Mouse (Mus musculus): ENCODE measurements around the gene Olfr202. TPM values are rescaled to one million over a fixed set of nuclear protein-coding genes. Genes with fewer than 3 reads are reported as not detected.
"Not testable (repeated sequence)": the region's sequence is repeated elsewhere in the genome, so short reads cannot be mapped to it uniquely, and the experiment has no call there.

The Olfr202 gene
- polyA plus RNA-seq (2014; fragmentation: Nextera tagmentation; extraction: Ambion mirVana) = not detected in 2 replicates

GRCm38 (mm10) chr16:59286693-59287092 is at the start of gene Olfr202:
TSS of gene Olfr202 (minus strand) at chr16:59286793.
- Histone ChIP-seq H3K4me2 (ENCODE audit: low read depth, low read length) (no peak within 1 kb of the TSS), H3K36me3 (ENCODE audit: control insufficient read depth, insufficient read depth, low read length) (no peaks in the 10 kb centered on the region), H3K4me1 (ENCODE audit: control insufficient read depth, insufficient read depth, low read length) (no peaks in the 10 kb centered on the region), H3K9ac (replicated peaks; ENCODE audit: low read depth, low read length) (no peak within 1 kb of the TSS), H3K27me3 (ENCODE audit: control insufficient read depth, insufficient read depth, low read length) (no peaks in the 10 kb centered on the region), H3K9me3 (ENCODE audit: control insufficient read depth, low read length) (no peaks in the 10 kb centered on the region), H3K27ac (ENCODE audit: low read depth, low read length) (no peak within 1 kb of the TSS), H3K4me3 (ENCODE audit: low read depth, low read length) (no peak within 1 kb of the TSS)
- WGBS = 88% methylated on average over 1 of the region's 1 CpGs
- ATAC-seq (ENCODE audit: low read depth) = no peak

DNA sequence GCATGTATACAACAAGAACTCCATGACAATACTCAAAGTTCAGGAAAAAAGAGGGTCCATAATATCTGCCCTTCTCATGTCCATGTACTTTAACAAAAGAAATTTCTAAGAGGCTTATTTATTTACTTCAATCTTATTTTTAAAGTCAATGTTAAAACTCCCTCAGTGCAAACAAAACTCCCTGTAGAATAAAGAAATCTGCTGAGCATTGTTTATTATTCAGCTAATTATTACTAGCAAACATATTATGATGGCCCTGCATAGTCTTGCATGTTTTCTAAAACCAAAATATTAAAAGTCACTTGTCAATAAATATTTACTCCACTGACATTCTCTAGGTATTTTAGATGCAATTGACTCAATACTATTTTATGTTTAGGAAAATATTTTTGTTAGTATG is 44.4 kb upstream of the Olfr202 start, which contains the start of gene Olfr205:
TSS of gene Olfr205 (minus strand) at position 101 of the 400 bp plus-strand sequence.
- H3K4me3 ChIP-seq (ENCODE audit: low read depth, low read length) = no peak within 1 kb of the TSS
- no peak within 1 kb of the TSS for H3K4me2 ChIP-seq (ENCODE audit: low read depth, low read length)
- no peaks in the 10 kb centered on the region for H3K4me1 ChIP-seq (ENCODE audit: control insufficient read depth, insufficient read depth, low read length)
- no peak within 1 kb of the TSS for H3K27ac ChIP-seq (ENCODE audit: low read depth, low read length)
- no peak for ATAC-seq (ENCODE audit: low read depth)
- no peaks in the 10 kb centered on the region for H3K9me3 ChIP-seq (ENCODE audit: control insufficient read depth, low read length)
- H3K9ac ChIP-seq (replicated peaks; ENCODE audit: low read depth, low read length) = no peak within 1 kb of the TSS
- H3K27me3 ChIP-seq (ENCODE audit: control insufficient read depth, insufficient read depth, low read length) = no peaks in the 10 kb centered on the region
- no peaks in the 10 kb centered on the region for H3K36me3 ChIP-seq (ENCODE audit: control insufficient read depth, insufficient read depth, low read length)

DNA sequence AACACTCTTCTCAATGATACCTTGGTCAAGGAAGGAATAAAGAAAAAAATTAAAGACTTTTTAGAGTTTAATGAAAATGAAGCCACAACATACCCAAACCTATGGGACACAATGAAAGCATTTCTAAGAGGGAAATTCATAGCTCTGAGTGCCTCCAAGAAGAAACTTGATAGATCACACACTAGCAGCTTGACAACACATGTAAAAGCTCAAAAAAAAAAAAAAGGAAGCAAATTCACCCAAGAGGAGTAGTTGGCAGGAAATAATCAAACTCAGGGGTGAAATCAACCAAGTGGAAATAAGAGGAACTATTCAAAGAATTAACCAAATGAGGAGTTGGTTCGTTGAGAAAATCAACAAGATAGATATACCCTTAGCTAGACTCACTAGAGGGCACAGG is 36.7 kb upstream of the Olfr202 start:
- not testable (repeated sequence) for H3K9me3 ChIP-seq (ENCODE audit: control insufficient read depth, low read length); H3K36me3 ChIP-seq (ENCODE audit: control insufficient read depth, insufficient read depth, low read length); H3K27me3 ChIP-seq (ENCODE audit: control insufficient read depth, insufficient read depth, low read length); ATAC-seq (ENCODE audit: low read depth); H3K4me2 ChIP-seq (ENCODE audit: low read depth, low read length); H3K4me1 ChIP-seq (ENCODE audit: control insufficient read depth, insufficient read depth, low read length); H3K9ac ChIP-seq (replicated peaks; ENCODE audit: low read depth, low read length); H3K4me3 ChIP-seq (ENCODE audit: low read depth, low read length); H3K27ac ChIP-seq (ENCODE audit: low read depth, low read length)
- WGBS = 61% methylated on average over 1 of the region's 1 CpGs

GRCm38 (mm10) chr16:59318148-59318547 is 31.6 kb upstream of the Olfr202 start, which contains the start of gene Olfr204:
TSS of gene Olfr204 (minus strand) at chr16:59318248.
- Histone ChIP-seq H3K9ac (replicated peaks; ENCODE audit: low read depth, low read length) (no peak within 1 kb of the TSS), H3K4me3 (ENCODE audit: low read depth, low read length) (no peak within 1 kb of the TSS), H3K9me3 (ENCODE audit: control insufficient read depth, low read length) (no peaks in the 10 kb centered on the region), H3K36me3 (ENCODE audit: control insufficient read depth, insufficient read depth, low read length) (no peaks in the 10 kb centered on the region), H3K27me3 (ENCODE audit: control insufficient read depth, insufficient read depth, low read length) (no peaks in the 10 kb centered on the region), H3K27ac (ENCODE audit: low read depth, low read length) (no peak within 1 kb of the TSS), H3K4me1 (ENCODE audit: control insufficient read depth, insufficient read depth, low read length) (no peaks in the 10 kb centered on the region), H3K4me2 (ENCODE audit: low read depth, low read length) (no peak within 1 kb of the TSS)
- no peak for ATAC-seq (ENCODE audit: low read depth)

- Histone ChIP-seq H3K9me3 (ENCODE audit: control insufficient read depth, low read length) (no peaks in the 10 kb centered on the region), H3K27me3 (ENCODE audit: control insufficient read depth, insufficient read depth, low read length) (no peaks in the 10 kb centered on the region), H3K4me2 (ENCODE audit: low read depth, low read length) (no peak within 1 kb of the TSS), H3K4me1 (ENCODE audit: control insufficient read depth, insufficient read depth, low read length) (no peaks in the 10 kb centered on the region), H3K4me3 (ENCODE audit: low read depth, low read length) (no peak within 1 kb of the TSS), H3K36me3 (ENCODE audit: control insufficient read depth, insufficient read depth, low read length) (no peaks in the 10 kb centered on the region), H3K27ac (ENCODE audit: low read depth, low read length) (no peak within 1 kb of the TSS), H3K9ac (replicated peaks; ENCODE audit: low read depth, low read length) (no peak within 1 kb of the TSS)
- ATAC-seq (ENCODE audit: low read depth) = no peak
- 91% methylated on average over 2 of the region's 2 CpGs for WGBS
Observed at GRCm38 (mm10) chr16:59298581-59298980, 12.0 kb upstream of the Olfr202 start, which contains the start of gene Olfr203. TSS of gene Olfr203 (plus strand) at chr16:59298881.

DNA sequence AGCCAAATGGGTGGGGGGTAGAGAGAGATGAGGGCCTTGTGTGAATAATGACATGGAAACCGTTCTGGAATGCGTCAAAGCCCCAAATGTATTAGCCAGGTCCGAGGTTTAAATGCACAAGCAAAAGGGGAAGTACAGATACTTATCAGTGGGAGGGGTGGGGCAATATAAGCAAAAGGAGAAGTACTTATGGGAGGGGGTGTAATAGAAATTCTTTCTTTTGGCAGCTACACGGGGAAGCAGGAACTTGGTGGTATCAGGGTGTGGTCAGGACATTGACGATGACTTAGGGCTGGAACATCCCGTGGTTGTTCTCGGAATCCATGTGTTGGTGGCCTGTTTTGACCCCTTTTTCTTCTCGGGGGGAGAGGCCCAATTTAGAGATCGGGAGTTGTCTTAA is 983 bp upstream of the Olfr202 start:
- H3K9me3 ChIP-seq (ENCODE audit: control insufficient read depth, low read length); H3K4me3 ChIP-seq (ENCODE audit: low read depth, low read length); H3K27ac ChIP-seq (ENCODE audit: low read depth, low read length); H3K36me3 ChIP-seq (ENCODE audit: control insufficient read depth, insufficient read depth, low read length); ATAC-seq (ENCODE audit: low read depth); H3K4me2 ChIP-seq (ENCODE audit: low read depth, low read length); H3K4me1 ChIP-seq (ENCODE audit: control insufficient read depth, insufficient read depth, low read length); H3K27me3 ChIP-seq (ENCODE audit: control insufficient read depth, insufficient read depth, low read length); H3K9ac ChIP-seq (replicated peaks; ENCODE audit: low read depth, low read length): not testable (repeated sequence)
- 83% methylated on average over 9 of the region's 9 CpGs for WGBS

- H3K4me1 ChIP-seq (ENCODE audit: control insufficient read depth, insufficient read depth, low read length) = no peaks in the 10 kb centered on the region
- H3K9me3 ChIP-seq (ENCODE audit: control insufficient read depth, low read length) = no peaks in the 10 kb centered on the region
- H3K4me3 ChIP-seq (ENCODE audit: low read depth, low read length) = no peak overlapping the region
- WGBS = 80% methylated on average over 1 of the region's 1 CpGs
- no peak overlapping the region for H3K9ac ChIP-seq (replicated peaks; ENCODE audit: low read depth, low read length)
- ATAC-seq (ENCODE audit: low read depth) = no peak
- H3K27me3 ChIP-seq (ENCODE audit: control insufficient read depth, insufficient read depth, low read length) = no peaks in the 10 kb centered on the region
- no peaks in the 10 kb centered on the region for H3K36me3 ChIP-seq (ENCODE audit: control insufficient read depth, insufficient read depth, low read length)
- no peak overlapping the region for H3K27ac ChIP-seq (ENCODE audit: low read depth, low read length)
- H3K4me2 ChIP-seq (ENCODE audit: low read depth, low read length) = no peak overlapping the region
Observed at GRCm38 (mm10) chr16:59283476-59283875, 3.1 kb downstream of the Olfr202 start.

DNA sequence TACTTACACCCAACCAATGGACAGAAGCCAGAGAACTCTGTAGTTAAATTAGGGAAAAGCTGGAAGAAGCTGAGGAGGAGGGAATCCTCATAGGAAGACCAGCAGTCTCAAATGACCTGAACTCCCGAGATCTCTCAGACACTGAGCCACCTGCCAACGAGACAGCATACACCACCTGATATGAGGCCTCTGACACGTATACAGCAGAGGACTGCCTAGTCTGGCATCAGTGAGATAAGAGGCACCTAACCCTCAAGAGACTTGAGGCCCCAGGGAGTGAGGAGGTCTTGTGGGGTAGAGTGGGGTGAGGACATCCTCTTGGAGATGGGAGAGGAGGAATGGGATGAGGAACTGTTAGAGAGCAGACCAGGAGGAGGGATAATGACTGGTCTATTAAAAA is 6.1 kb downstream of the Olfr202 start:
- no peaks in the 10 kb centered on the region for H3K36me3 ChIP-seq (ENCODE audit: control insufficient read depth, insufficient read depth, low read length)
- H3K27me3 ChIP-seq (ENCODE audit: control insufficient read depth, insufficient read depth, low read length) = no peaks in the 10 kb centered on the region
- H3K4me1 ChIP-seq (ENCODE audit: control insufficient read depth, insufficient read depth, low read length) = no peaks in the 10 kb centered on the region
- no peak overlapping the region for H3K4me2 ChIP-seq (ENCODE audit: low read depth, low read length)
- no peak overlapping the region for H3K4me3 ChIP-seq (ENCODE audit: low read depth, low read length)
- H3K27ac ChIP-seq (ENCODE audit: low read depth, low read length) = no peak overlapping the region
- ATAC-seq (ENCODE audit: low read depth) = no peak
- WGBS = 85% methylated on average over 3 of the region's 3 CpGs
- H3K9me3 ChIP-seq (ENCODE audit: control insufficient read depth, low read length) = no peaks in the 10 kb centered on the region
- H3K9ac ChIP-seq (replicated peaks; ENCODE audit: low read depth, low read length) = no peak overlapping the region

DNA sequence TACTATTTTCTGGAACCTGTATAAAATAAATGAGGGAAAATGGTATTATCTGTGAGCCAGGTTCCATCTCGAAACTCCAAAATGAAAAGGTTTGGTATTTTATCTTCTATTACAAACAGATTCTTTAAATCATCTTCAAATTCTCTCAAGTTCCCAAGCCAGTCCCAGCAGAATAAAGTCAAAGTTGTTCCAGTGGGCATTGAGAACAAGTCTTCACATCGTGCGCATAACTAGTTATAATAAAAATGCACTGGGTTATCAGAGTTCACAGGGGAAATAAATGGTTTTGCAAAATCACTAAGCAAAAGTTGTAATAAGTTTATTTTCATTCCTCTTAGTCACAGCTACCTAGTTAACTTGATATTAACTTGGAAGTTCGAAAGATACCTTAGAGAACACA is 14.1 kb downstream of the Olfr202 start, which contains the start of gene Olfr201:
TSS of gene Olfr201 (minus strand) at position 101 of the 400 bp plus-strand sequence.
- WGBS = 91% methylated on average over 4 of the region's 4 CpGs
- not testable (repeated sequence) for H3K9me3 ChIP-seq (ENCODE audit: control insufficient read depth, low read length); ATAC-seq (ENCODE audit: low read depth)

More for the DNA sequence above, 14.1 kb downstream of the Olfr202 start, which contains the start of gene Olfr201:
- not testable (repeated sequence) for H3K36me3 ChIP-seq (ENCODE audit: control insufficient read depth, insufficient read depth, low read length); H3K27me3 ChIP-seq (ENCODE audit: control insufficient read depth, insufficient read depth, low read length); H3K4me3 ChIP-seq (ENCODE audit: low read depth, low read length); H3K27ac ChIP-seq (ENCODE audit: low read depth, low read length); H3K4me1 ChIP-seq (ENCODE audit: control insufficient read depth, insufficient read depth, low read length); H3K4me2 ChIP-seq (ENCODE audit: low read depth, low read length); H3K9ac ChIP-seq (replicated peaks; ENCODE audit: low read depth, low read length)

Measured in neural tube, embryonic 14.5 days (tissue).